Mouse (Mus musculus): ENCODE measurements around the gene Olfr568. TPM values are rescaled to one million over a fixed set of nuclear protein-coding genes. Genes with fewer than 3 reads are reported as not detected.

Gene Olfr568
- not detected in 2 replicates for polyA plus RNA-seq (2021; fragmentation: Nextera tagmentation)
- long read RNA-seq, experiment 1: 0 reads
- long read RNA-seq, experiment 2: 0 reads

DNA sequence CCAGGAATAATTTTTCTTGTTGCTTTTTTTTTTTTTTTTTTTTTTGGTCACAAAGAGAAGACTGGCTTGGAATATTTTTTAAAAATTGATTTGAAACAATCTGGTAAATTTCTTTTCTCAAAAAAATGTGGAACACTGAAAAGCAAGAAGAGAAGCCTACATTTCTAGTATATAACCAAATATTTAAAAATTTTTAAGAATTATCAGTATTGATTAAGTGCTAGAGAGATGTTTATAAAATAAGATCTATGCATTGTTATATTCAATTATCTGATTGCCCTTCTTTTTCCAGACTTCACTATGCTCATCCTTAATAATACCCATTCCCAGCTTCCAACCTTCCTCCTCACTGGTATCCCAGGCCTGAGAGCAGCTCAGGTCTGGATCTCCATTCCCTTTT is at the start of gene Olfr568:
TSS of gene Olfr568 (plus strand) at position 301 of the 400 bp plus-strand sequence.

DNA sequence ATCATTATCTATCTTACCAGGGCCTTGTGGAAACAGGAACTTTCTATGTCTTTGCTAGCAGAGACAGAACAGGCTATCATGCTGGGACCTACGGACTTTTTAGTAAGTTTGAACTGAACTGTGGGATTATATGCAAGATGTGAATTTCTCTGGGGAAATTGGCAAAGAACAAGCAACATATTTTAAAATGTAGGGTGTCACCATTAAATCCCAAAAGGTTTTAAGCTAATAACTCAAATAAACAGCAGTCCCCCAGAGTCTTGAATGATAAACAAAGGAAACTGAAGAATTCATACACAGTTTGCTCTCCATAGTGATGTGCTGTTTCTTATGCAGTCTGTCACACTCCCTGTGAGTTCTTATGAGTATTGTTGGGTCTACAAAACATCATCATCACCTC is 18.3 kb upstream of the Olfr568 start, which contains the start of gene Olfr566:
TSS of gene Olfr566 (minus strand) at position 101 of the 400 bp plus-strand sequence.

DNA sequence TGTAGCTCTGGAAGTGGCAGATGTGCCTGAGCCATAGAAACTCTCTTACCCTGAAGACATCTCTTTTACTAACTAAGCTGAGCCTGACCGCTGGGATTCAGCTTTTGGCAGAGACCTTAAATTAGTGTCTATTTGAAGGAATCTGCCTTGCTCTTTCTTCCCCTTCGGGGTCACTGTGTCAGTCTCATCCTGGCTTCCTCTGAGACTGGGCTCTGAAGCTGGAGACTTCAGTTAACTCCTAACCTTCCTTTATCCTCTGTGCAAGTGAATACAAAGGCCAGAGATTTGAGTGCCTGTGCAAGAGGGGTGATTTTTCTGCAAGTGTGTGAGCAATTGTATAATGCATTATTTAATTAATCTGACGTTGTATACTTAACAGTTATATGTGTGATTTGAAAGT is 13.9 kb downstream of the Olfr568 start, which contains the start of gene Olfr569:
TSS of gene Olfr569 (minus strand) at position 101 of the 400 bp plus-strand sequence.

DNA sequence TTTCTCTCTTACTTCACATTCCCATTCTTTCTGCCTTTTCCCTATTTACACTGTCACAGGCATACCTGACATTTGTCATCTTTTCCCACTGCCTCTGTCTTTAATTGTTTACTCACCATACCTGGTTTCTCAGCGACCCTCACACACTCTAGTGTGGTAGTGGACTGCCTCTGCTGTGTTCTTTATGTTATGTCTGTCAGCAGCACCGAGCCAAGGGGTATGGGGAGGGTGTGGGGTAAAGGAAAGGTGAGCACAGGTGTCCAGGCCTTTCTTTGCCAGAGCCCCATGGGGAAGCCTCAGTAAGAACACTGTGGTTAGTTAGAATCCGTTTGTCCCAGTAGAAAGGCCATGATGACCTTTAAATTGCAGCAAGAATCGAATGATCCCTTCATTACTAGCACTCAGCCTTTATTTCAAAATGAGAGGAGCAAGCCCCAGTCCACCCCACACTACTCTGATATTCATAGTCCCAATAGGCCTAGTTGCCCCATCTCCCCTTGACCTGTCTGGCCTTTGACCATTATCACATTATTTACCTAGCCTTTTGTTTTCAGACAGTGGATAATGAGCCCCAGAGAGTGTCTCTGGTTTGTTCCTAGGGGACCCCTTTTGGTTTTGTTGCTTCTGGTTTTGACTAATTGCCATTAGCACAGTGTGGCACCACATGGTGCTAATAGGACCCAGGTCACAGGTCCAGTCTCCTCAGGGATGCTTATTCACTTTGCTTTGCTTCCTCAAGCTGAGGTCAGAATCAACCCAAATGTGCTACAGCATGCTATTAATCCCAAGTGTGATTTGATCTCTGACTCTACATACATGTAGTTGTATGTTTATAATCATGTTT is 40.3 kb downstream of the Olfr568 start, which contains the start of gene Olfr571:
TSS of gene Olfr571 (minus strand) at position 505 of the 844 bp plus-strand sequence.

DNA sequence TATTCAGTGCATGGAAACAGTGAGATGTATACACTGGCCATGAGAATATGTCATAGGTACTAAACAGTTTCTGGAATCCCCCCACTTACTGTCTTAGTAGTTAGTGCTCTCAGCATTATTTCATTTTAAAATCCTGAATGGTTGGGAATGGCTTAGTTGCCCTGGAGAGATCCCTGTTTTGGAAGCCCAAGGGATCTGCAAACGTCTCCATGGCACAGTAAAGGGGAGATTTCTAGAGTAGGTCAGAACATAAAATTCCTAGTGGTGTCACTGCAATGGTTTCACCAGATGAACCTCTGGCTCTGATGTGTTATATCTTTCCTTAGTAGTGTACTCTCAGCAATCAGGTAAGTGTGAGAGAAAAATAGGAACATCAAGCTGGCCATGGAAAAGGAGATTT is 47.2 kb downstream of the Olfr568 start, which contains the start of gene Olfr572:
TSS of gene Olfr572 (plus strand) at position 301 of the 400 bp plus-strand sequence.

Other genes starting within 250 kb of the Olfr568 start
- gene Olfr554, start 238.7 kb upstream of the Olfr568 start, polyA plus RNA-seq (2021; fragmentation: Nextera tagmentation): not detected in 2 replicates
- not detected in 2 replicates for gene Olfr555, start 218.3 kb upstream of the Olfr568 start, polyA plus RNA-seq (2021; fragmentation: Nextera tagmentation)
- not detected in 2 replicates for gene Olfr556, start 212.2 kb upstream of the Olfr568 start, polyA plus RNA-seq (2021; fragmentation: Nextera tagmentation)
- 3.1 TPM in 2 replicates for gene Trim68, start 189.8 kb upstream of the Olfr568 start, polyA plus RNA-seq (2021; fragmentation: Nextera tagmentation)
- gene Olfr557, start 181.2 kb upstream of the Olfr568 start, polyA plus RNA-seq (2021; fragmentation: Nextera tagmentation): not detected in 2 replicates
- gene Olfr558, start 174.9 kb upstream of the Olfr568 start, polyA plus RNA-seq (2021; fragmentation: Nextera tagmentation): not detected in 2 replicates
- not detected in 2 replicates for gene Olfr33, start 158.1 kb upstream of the Olfr568 start, polyA plus RNA-seq (2021; fragmentation: Nextera tagmentation)
- gene Olfr559, start 149.6 kb upstream of the Olfr568 start, polyA plus RNA-seq (2021; fragmentation: Nextera tagmentation): not detected in 2 replicates
- gene Olfr560, start 117.8 kb upstream of the Olfr568 start, polyA plus RNA-seq (2021; fragmentation: Nextera tagmentation): not detected in 2 replicates
- 0.33 and 0.41 TPM in 2 replicates for gene Olfr78, start 117.7 kb upstream of the Olfr568 start, polyA plus RNA-seq (2021; fragmentation: Nextera tagmentation)
- gene Olfr561, start 105.9 kb upstream of the Olfr568 start, polyA plus RNA-seq (2021; fragmentation: Nextera tagmentation): not detected in 2 replicates
- not detected in 2 replicates for gene Olfr564, start 73.6 kb upstream of the Olfr568 start, polyA plus RNA-seq (2021; fragmentation: Nextera tagmentation)
- not detected in 2 replicates for gene Olfr566, start 18.4 kb upstream of the Olfr568 start, polyA plus RNA-seq (2021; fragmentation: Nextera tagmentation)
- not detected in 2 replicates for gene Olfr569, start 13.8 kb downstream of the Olfr568 start, polyA plus RNA-seq (2021; fragmentation: Nextera tagmentation)
- gene Olfr570, start 17.5 kb downstream of the Olfr568 start, polyA plus RNA-seq (2021; fragmentation: Nextera tagmentation): not detected in 2 replicates
- gene Olfr571, start 40.4 kb downstream of the Olfr568 start, polyA plus RNA-seq (2021; fragmentation: Nextera tagmentation): not detected in 2 replicates
- not detected in 2 replicates for gene Olfr572, start 47.3 kb downstream of the Olfr568 start, polyA plus RNA-seq (2021; fragmentation: Nextera tagmentation)
- not detected in 2 replicates for gene Olfr573-ps1, start 65.5 kb downstream of the Olfr568 start, polyA plus RNA-seq (2021; fragmentation: Nextera tagmentation)
- not detected in 2 replicates for gene Olfr574, start 71.3 kb downstream of the Olfr568 start, polyA plus RNA-seq (2021; fragmentation: Nextera tagmentation)
- gene Olfr575, start 81.7 kb downstream of the Olfr568 start, polyA plus RNA-seq (2021; fragmentation: Nextera tagmentation): 0.11 TPM in 1 of 2 replicates, not detected in the other
- not detected in 2 replicates for gene Olfr576, start 85.5 kb downstream of the Olfr568 start, polyA plus RNA-seq (2021; fragmentation: Nextera tagmentation)
- not detected in 2 replicates for gene Olfr577, start 98.8 kb downstream of the Olfr568 start, polyA plus RNA-seq (2021; fragmentation: Nextera tagmentation)
- not detected in 2 replicates for gene Olfr578, start 112.2 kb downstream of the Olfr568 start, polyA plus RNA-seq (2021; fragmentation: Nextera tagmentation)
- not detected in 2 replicates for gene Olfr582, start 160.9 kb downstream of the Olfr568 start, polyA plus RNA-seq (2021; fragmentation: Nextera tagmentation)
- gene Olfr583, start 174.2 kb downstream of the Olfr568 start, polyA plus RNA-seq (2021; fragmentation: Nextera tagmentation): not detected in 2 replicates
- gene Olfr584, start 204.8 kb downstream of the Olfr568 start, polyA plus RNA-seq (2021; fragmentation: Nextera tagmentation): not detected in 2 replicates
- gene Olfr585, start 220.6 kb downstream of the Olfr568 start, polyA plus RNA-seq (2021; fragmentation: Nextera tagmentation): not detected in 2 replicates
- gene Olfr586, start 248.5 kb downstream of the Olfr568 start, polyA plus RNA-seq (2021; fragmentation: Nextera tagmentation): not detected in 2 replicates